Mouse (Mus musculus): ENCODE data around the gene Catsperb. TPM values are rescaled to one million over a fixed set of nuclear protein-coding genes. Genes with fewer than 3 reads are reported as not detected.

Catsperb gene
- under 1 TPM; 0.07 to 0.12 TPM for polyA plus RNA-seq (2017; shearing (Covaris generic))

GRCm38 (mm10) chr12:101404353-101404752, at the start of gene Catsperb:
Catsperb (plus strand) TSS chr12:101404653.

